Mouse (Mus musculus): Measurements from ENCODE around the gene Arhgap24.

Gene Arhgap24

GRCm38 (mm10) chr5:102807518-102807917 lies 326.3 kb downstream of the Arhgap24 start:
- DNase-seq = no peak

- DNase-seq = no peak
Measured at GRCm38 (mm10) chr5:102810366-102810957, 329.3 kb downstream of the Arhgap24 start.

- DNase-seq = no peak
Measured at GRCm38 (mm10) chr5:102813271-102813670, 332.1 kb downstream of the Arhgap24 start.

- DNase-seq = no peak
Measured at GRCm38 (mm10) chr5:102817641-102818040, 336.4 kb downstream of the Arhgap24 start.

- DNase-seq = peak; percentile 35 to 41
Measured at GRCm38 (mm10) chr5:102825538-102825937, 344.3 kb downstream of the Arhgap24 start.

GRCm38 (mm10) chr5:102839071-102839470 lies 357.9 kb downstream of the Arhgap24 start:
- DNase-seq = no peak

- DNase-seq = no peak
Measured at GRCm38 (mm10) chr5:102843934-102844709, 362.9 kb downstream of the Arhgap24 start.

- DNase-seq = peak; percentile 27 to 35
Measured at GRCm38 (mm10) chr5:102844731-102845598, 363.8 kb downstream of the Arhgap24 start.

- DNase-seq = no peak
Measured at GRCm38 (mm10) chr5:102845800-102846199, 364.6 kb downstream of the Arhgap24 start.

GRCm38 (mm10) chr5:102847859-102848258 lies 366.7 kb downstream of the Arhgap24 start:
- no peak for DNase-seq

- no peak for DNase-seq
Measured at GRCm38 (mm10) chr5:102851761-102852160, 370.6 kb downstream of the Arhgap24 start.

- DNase-seq = no peak
Measured at GRCm38 (mm10) chr5:102853750-102854149, 372.6 kb downstream of the Arhgap24 start.

- DNase-seq = no peak
Measured at GRCm38 (mm10) chr5:102855805-102856204, 374.6 kb downstream of the Arhgap24 start.

GRCm38 (mm10) chr5:102858047-102858446 lies 376.9 kb downstream of the Arhgap24 start:
- DNase-seq = no peak

- DNase-seq = no peak
Measured at GRCm38 (mm10) chr5:102859749-102860148, 378.6 kb downstream of the Arhgap24 start.

- no peak for DNase-seq
Measured at GRCm38 (mm10) chr5:102868196-102868595, 387.0 kb downstream of the Arhgap24 start.

- DNase-seq = peak in 1 of 2 experiments; percentile 8
Measured at GRCm38 (mm10) chr5:102872996-102873395, 391.8 kb downstream of the Arhgap24 start.

GRCm38 (mm10) chr5:102874605-102875298 lies 393.6 kb downstream of the Arhgap24 start:
- DNase-seq = peak; percentile 45 to 66

GRCm38 (mm10) chr5:102875628-102876027 lies 394.4 kb downstream of the Arhgap24 start:
- DNase-seq = no peak

GRCm38 (mm10) chr5:102888482-102889162 lies 407.4 kb downstream of the Arhgap24 start:
- DNase-seq = no peak

- no peak for DNase-seq
Measured at GRCm38 (mm10) chr5:102889163-102889488, 407.9 kb downstream of the Arhgap24 start.

- DNase-seq = no peak
Measured at GRCm38 (mm10) chr5:102892226-102892625, 411.0 kb downstream of the Arhgap24 start.
